Mouse (Mus musculus) forebrain, embryonic 15.5 days (tissue): ENCODE data around the gene Gmpr2. TPM values are rescaled to one million over a fixed set of nuclear protein-coding genes. Genes with fewer than 3 reads are reported as not detected.

ENCODE experiments used
- ATAC-seq: fragments of 200-750 bp; cut with Nextera tagmentation; replicated peaks from 2 replicates; pipeline ENCODE4 v1.8.0; 2017; ENCODE audit warnings: mild to moderate bottlenecking, moderate TSS enrichment, moderate library complexity
- H3K27ac ChIP-seq: fragments of 300-500 bp; sonication (generic); replicated peaks from 2 replicates; pipeline ENCODE4 v1.5.1; 2015; ENCODE audit warnings: mild to moderate bottlenecking, inconsistent platforms
- H3K27me3 ChIP-seq: fragments of 300-500 bp; sonication (generic); 2 replicates; pipeline ENCODE4 v1.6.1; 2015; ENCODE audit warnings: inconsistent platforms
- H3K36me3 ChIP-seq: fragments of 300-500 bp; sonication (generic); 2 replicates; pipeline ENCODE4 v1.6.1; 2015; ENCODE audit warnings: mild to moderate bottlenecking, inconsistent platforms
- H3K4me1 ChIP-seq: fragments of 300-500 bp; sonication (generic); 2 replicates; pipeline ENCODE4 v1.6.1; 2015; ENCODE audit warnings: inconsistent platforms
- H3K4me2 ChIP-seq: fragments of 300-500 bp; sonication (generic); replicated peaks from 2 replicates; pipeline ENCODE4 v1.6.1; 2015; ENCODE audit warnings: mild to moderate bottlenecking, inconsistent platforms
- H3K4me3 ChIP-seq: fragments of 300-500 bp; sonication (generic); 2 replicates; pipeline ENCODE4 v1.5.1; 2015; ENCODE audit warnings: mild to moderate bottlenecking, inconsistent platforms
- H3K9ac ChIP-seq: fragments of 300-500 bp; sonication (generic); replicated peaks from 2 replicates; pipeline ENCODE4 v1.6.1; 2015; ENCODE audit warnings: mild to moderate bottlenecking, inconsistent platforms
- H3K9me3 ChIP-seq: fragments of 300-500 bp; sonication (generic); 2 replicates; pipeline ENCODE4 v1.6.1; 2016; ENCODE audit warnings: inconsistent platforms
- WGBS: fragments of 180-500 bp; shearing (Covaris S2); methylation state at CpG from one replicate; pipeline ENCODE4 v1.1.7; 2015; ENCODE audit warnings: mixed read lengths; 5-methylcytosine and 5-hydroxymethylcytosine counted together
- polyA plus RNA-seq: library from polyadenylated mRNA; unstranded; fragments of >200 nt; fragmentation: Nextera tagmentation; extraction: Ambion mirVana; gene quantifications from 2 replicates; pipeline ENCODE4 v1.2.1, GENCODE M21; 2015

Gene Gmpr2
- polyA plus RNA-seq, 1 experiment from 2014 or later, result 62.2 TPM

- H3K9ac ChIP-seq, result no peak overlapping the region
- H3K36me3 ChIP-seq, result peaks cover 15% of the 10 kb centered on the region; the same call in 1 of the 2 replicates
- H3K9me3 ChIP-seq, result no peaks in the 10 kb centered on the region
- 0 out of 2 replicates have a peak, but pooled peaks cover 2% of the 10 kb centered on the region for H3K27me3 ChIP-seq
- no peak overlapping the region for H3K4me3 ChIP-seq
- peaks cover 8% of the 10 kb centered on the region for H3K4me1 ChIP-seq
- no peak overlapping the region for H3K27ac ChIP-seq
- H3K4me2 ChIP-seq, result no peak overlapping the region
- WGBS, result 89% methylated on average over 8 of the region's 8 CpGs
- ATAC-seq, result no peak
Measured at GRCm38 (mm10) chr14:55716884-55717283, 45.1 kb downstream of the Gmpr2 start.

DNA sequence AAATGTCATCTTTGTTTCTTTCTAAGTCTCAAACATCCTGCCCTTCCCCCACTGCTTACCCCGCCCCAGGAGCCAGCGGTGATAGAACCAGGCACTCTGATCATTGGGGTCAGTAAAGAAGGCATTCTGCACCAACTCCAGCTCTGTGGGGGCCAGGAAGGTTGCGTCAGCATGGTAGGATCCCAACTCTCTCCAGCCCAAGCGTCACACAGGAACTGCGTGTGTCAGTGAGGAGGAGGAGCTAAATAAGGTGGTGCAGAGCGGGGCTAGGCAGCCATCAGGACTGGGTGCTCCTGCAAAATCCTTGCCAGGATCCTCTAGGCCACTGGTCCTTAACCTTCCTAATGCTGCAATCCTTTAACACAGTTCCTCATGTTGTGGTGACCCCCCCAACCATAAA, 48.0 kb downstream of the Gmpr2 start:
- no peaks in the 10 kb centered on the region for H3K27me3 ChIP-seq
- no peak overlapping the region for H3K9ac ChIP-seq
- no peak overlapping the region for H3K27ac ChIP-seq
- H3K4me2 ChIP-seq, result no peak overlapping the region
- no peak for ATAC-seq
- peaks cover 13% of the 10 kb centered on the region for H3K4me1 ChIP-seq
- H3K4me3 ChIP-seq, result no peak overlapping the region
- no peaks in the 10 kb centered on the region for H3K9me3 ChIP-seq
- peaks cover 15% of the 10 kb centered on the region; the same call in 1 of the 2 replicates for H3K36me3 ChIP-seq
- WGBS, result 89% methylated on average over 6 of the region's 6 CpGs

- H3K4me3 ChIP-seq, result no peak overlapping the region
- no peak overlapping the region for H3K4me2 ChIP-seq
- 94% methylated on average over 12 of the region's 12 CpGs for WGBS
- H3K36me3 ChIP-seq, result peaks cover 15% of the 10 kb centered on the region; the same call in 1 of the 2 replicates
- no peak for ATAC-seq
- no peaks in the 10 kb centered on the region for H3K9me3 ChIP-seq
- H3K27me3 ChIP-seq, result no peaks in the 10 kb centered on the region
- H3K4me1 ChIP-seq, result peaks cover 13% of the 10 kb centered on the region
- H3K9ac ChIP-seq, result no peak overlapping the region
- no peak overlapping the region for H3K27ac ChIP-seq
Measured at GRCm38 (mm10) chr14:55720666-55721065, 48.9 kb downstream of the Gmpr2 start.

- ATAC-seq, result no peak
- H3K9me3 ChIP-seq, result no peaks in the 10 kb centered on the region
- H3K27ac ChIP-seq, result no peak overlapping the region
- H3K27me3 ChIP-seq, result no peaks in the 10 kb centered on the region
- peak overlapping the region; percentile 93 for H3K4me3 ChIP-seq
- peak overlapping the region; percentile 53 for H3K4me2 ChIP-seq
- peak overlapping the region; percentile 81; the same call in 1 of the 2 replicates for H3K9ac ChIP-seq
- peaks cover 13% of the 10 kb centered on the region for H3K4me1 ChIP-seq
- H3K36me3 ChIP-seq, result peaks cover 15% of the 10 kb centered on the region; the same call in 1 of the 2 replicates
- 75% methylated on average over 6 of the region's 6 CpGs for WGBS
Measured at GRCm38 (mm10) chr14:55721076-55721475, 49.3 kb downstream of the Gmpr2 start.

DNA sequence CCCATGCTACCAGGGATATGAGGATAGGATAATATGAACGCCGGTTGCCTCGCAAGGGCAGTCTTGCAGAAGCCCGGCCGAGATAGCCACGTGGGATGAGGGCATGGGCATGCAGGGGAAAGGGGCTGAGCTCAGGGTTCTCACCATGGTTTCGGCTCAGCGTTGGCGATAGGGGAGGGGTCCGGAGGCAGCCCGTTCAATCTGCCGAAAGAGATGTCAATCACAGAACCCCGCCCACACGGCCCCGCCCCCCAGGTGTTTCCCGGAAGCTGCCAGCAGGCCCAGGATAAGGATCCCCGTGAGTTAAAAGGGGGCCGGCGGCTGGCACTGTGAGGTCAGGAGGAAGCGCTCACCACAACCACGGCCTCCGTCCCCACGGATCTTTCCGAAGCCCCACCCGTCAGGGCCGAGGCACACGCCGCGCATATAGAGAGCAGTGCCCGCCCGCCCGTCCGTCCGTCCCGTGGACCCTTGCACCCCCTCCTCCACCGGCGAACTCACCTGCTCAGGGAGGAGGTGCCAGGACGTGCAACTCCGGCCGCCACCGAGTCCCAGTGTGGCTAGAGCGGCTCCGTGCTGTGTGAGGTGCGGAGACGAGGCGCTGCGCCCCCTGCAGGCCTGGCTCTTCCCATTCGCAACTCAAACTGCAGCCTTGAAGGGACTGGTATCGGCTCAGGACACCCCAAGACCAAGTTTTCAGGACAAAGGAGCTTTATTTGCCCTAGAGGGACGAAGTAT, 50.1 kb downstream of the Gmpr2 start, which contains the start of gene Rabggta:
TSS of gene Rabggta (minus strand) at position 564 of the 738 bp plus-strand sequence.
- Histone ChIP-seq H3K27ac (peak within 1 kb of the TSS; percentile 92), H3K4me1 (peaks cover 13% of the 10 kb centered on the region), H3K36me3 (peaks cover 13% of the 10 kb centered on the region; the same call in 1 of the 2 replicates), H3K4me2 (peak within 1 kb of the TSS; percentile 53), H3K4me3 (peak within 1 kb of the TSS; percentile 93), H3K9ac (peak within 1 kb of the TSS; percentile 81), H3K9me3 (no peaks in the 10 kb centered on the region), H3K27me3 (no peaks in the 10 kb centered on the region)
- WGBS, result under 1% methylated on average over 50 of the region's 50 CpGs
- peak; percentile 96 for ATAC-seq

GRCm38 (mm10) chr14:55722438-55722945, 50.8 kb downstream of the Gmpr2 start:
- Histone ChIP-seq H3K4me1 (peaks cover 13% of the 10 kb centered on the region), H3K27ac (peak overlapping the region; percentile 92), H3K9me3 (no peaks in the 10 kb centered on the region), H3K27me3 (no peaks in the 10 kb centered on the region), H3K9ac (peak overlapping the region; percentile 81), H3K4me3 (peak overlapping the region; percentile 93), H3K4me2 (peak overlapping the region; percentile 53), H3K36me3 (peaks cover 10% of the 10 kb centered on the region; the same call in 1 of the 2 replicates)
- 47% methylated on average over 8 of the region's 8 CpGs for WGBS
- ATAC-seq, result no peak

GRCm38 (mm10) chr14:55723433-55723832, 51.7 kb downstream of the Gmpr2 start:
- Histone ChIP-seq H3K27me3 (no peaks in the 10 kb centered on the region), H3K4me2 (no peak overlapping the region), H3K27ac (no peak overlapping the region), H3K4me1 (peaks cover 13% of the 10 kb centered on the region), H3K9me3 (no peaks in the 10 kb centered on the region), H3K36me3 (0 out of 2 replicates have a peak, but pooled peaks cover 5% of the 10 kb centered on the region), H3K9ac (no peak overlapping the region), H3K4me3 (no peak overlapping the region)
- no peak for ATAC-seq
- 89% methylated on average over 7 of the region's 7 CpGs for WGBS

DNA sequence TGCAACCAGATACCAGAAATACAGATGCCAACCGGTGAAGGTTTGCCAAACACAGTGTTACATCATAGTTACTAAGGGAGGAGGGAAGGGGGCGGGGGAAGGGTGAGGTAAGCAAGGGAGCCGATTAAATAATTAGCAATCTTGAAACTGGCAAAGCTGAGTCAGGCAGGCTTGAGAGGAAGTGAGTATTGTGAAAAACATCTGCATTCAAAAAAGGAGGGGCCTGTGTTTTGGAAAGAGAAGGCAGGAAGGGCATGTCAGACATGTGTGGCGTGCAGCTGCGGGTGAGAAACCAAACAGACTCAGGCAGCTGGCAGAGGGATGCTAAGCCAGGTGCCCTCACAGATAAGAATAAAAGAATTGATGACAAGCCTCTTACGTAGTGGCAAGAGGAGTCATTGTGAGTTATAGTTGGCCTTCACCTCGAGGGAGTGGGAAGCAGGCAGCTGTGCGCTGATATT, 52.7 kb downstream of the Gmpr2 start:
- Histone ChIP-seq H3K9ac (no peak overlapping the region), H3K9me3 (no peaks in the 10 kb centered on the region), H3K4me1 (peaks cover 13% of the 10 kb centered on the region), H3K27ac (no peak overlapping the region), H3K4me3 (no peak overlapping the region), H3K36me3 (0 out of 2 replicates have a peak, but pooled peaks cover 4% of the 10 kb centered on the region), H3K4me2 (no peak overlapping the region), H3K27me3 (no peaks in the 10 kb centered on the region)
- WGBS, result 63% methylated on average over 8 of the region's 8 CpGs
- no peak for ATAC-seq

DNA sequence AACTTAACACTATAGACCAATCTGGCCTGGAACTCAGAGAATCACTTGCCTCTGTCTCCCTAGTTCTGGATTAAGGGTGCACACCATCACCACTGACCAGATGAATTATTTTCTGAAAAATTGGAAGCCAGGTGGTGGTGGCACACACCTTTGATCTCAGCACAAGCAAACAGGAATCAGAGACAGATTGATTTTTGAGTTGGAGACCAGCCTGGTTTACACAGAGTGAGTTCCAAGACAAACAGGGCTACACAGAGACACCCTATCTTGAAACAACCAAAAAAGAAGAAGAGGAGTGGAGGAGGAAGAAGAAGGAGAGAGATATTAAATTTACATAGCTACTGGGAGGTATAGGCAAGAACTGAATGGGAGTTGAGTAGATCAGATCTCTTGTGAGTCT, 54.5 kb downstream of the Gmpr2 start:
- Histone ChIP-seq H3K27ac (no peak overlapping the region), H3K9me3 (no peaks in the 10 kb centered on the region), H3K36me3 (no peaks in the 10 kb centered on the region), H3K4me3 (no peak overlapping the region), H3K9ac (no peak overlapping the region), H3K4me2 (no peak overlapping the region), H3K27me3 (no peaks in the 10 kb centered on the region), H3K4me1 (peaks cover 20% of the 10 kb centered on the region)
- no peak for ATAC-seq

DNA sequence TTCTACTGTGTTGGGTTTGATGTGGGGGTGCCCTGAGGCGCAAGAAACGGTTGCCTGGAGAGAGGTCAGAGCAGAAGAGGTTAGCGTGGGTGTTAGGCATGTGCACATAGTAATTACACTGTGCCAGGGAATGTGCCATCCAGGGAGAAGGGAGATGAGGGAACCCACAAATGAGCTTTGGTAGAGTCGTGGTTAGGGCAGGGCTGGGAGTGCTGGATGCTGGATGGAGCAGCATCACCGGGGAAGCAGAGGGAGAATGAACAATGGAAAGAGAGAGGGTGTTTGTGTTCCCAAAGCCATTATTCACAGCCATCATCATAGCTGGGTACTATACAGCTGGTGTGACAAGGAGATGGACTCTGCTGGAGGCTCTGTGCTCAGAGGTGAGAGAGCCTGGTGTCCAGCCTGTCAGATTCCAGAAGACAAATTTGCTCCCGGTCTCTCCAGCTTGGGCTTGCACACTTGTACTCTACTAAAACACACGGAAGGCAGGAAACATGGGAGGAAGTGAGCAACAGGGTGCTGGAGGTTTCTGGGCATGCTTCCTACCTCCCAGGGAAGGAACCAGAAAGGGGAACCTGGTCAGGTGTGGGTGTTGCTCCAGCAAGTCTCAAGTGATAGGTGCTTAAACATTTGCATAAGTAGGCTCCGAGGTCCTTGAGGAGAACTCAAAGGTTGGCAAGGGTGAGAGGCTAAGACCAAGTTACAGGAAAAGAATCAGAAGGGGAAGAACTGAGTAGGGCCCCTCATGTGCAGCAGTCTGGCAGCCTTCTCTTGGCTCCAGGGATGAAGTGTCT, 56.3 kb downstream of the Gmpr2 start:
- Histone ChIP-seq H3K4me2 (no peak overlapping the region), H3K27me3 (no peaks in the 10 kb centered on the region), H3K9ac (no peak overlapping the region), H3K36me3 (no peaks in the 10 kb centered on the region), H3K9me3 (no peaks in the 10 kb centered on the region), H3K4me1 (peaks cover 11% of the 10 kb centered on the region), H3K4me3 (no peak overlapping the region), H3K27ac (no peak overlapping the region)
- ATAC-seq, result no peak
- 73% methylated on average over 8 of the region's 8 CpGs for WGBS
